Comparison of ENCODE assay signal across 25 mouse cellular contexts in the genomic region with DNA sequence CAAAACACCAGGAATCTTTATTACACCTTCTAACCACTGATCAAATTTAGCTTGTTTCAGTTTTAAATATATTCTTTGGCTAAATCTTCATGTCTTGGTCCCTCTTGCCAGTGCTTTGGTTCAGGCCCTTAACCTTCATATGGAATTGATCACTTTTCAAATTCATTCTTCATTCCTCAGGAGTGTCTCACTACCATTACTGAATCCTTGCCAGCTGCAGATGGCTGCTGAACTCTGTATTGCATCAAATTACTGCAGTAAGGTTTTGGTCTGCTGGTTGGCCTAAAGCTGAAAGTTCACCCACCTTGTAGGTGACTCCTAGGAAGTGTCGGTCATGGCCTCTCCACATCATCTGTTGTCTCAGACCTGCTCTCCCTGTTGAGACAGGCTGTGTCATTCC.
"Had no signal": no experiment of that assay in that cellular context is flagged by ENCODE, and none has a peak within 500 bp of the region (broad histone marks: within the 10 kb centered on the region; RNA-seq: fewer than 3 reads in every experiment).

No protein-coding gene starts in this region.

- H3K4me2 ChIP-seq: kidney, embryonic 15.5 days; limb, embryonic 13.5 days; liver, embryonic 12.5 days; liver, embryonic 15.5 days; lung, embryonic 15.5 days; midbrain, embryonic 13.5 days; neural tube, embryonic 13.5 days; stomach, embryonic 15.5 days had no signal

- H3K27ac ChIP-seq: kidney, embryonic 15.5 days; left cerebral cortex, adult 2 months; limb, embryonic 13.5 days; liver, embryonic 12.5 days; liver, embryonic 15.5 days; lung, embryonic 15.5 days; midbrain, embryonic 10.5 days; midbrain, embryonic 13.5 days; neural tube, embryonic 13.5 days; stomach, embryonic 15.5 days had no signal

- H3K36me3 ChIP-seq: lung, embryonic 15.5 days; midbrain, embryonic 10.5 days; midbrain, embryonic 13.5 days; neural tube, embryonic 13.5 days; stomach, embryonic 15.5 days had no signal

- H3K4me3 ChIP-seq: kidney, embryonic 15.5 days; left cerebral cortex, adult 2 months; limb, embryonic 13.5 days; liver, embryonic 12.5 days; liver, embryonic 15.5 days; lung, embryonic 15.5 days; megakaryocyte, embryonic 14.5 days; midbrain, embryonic 10.5 days; midbrain, embryonic 13.5 days; myocyte; neural tube, embryonic 13.5 days; stomach, embryonic 15.5 days had no signal

- H3K27me3 ChIP-seq: kidney, embryonic 15.5 days; limb, embryonic 13.5 days; liver, embryonic 12.5 days; liver, embryonic 15.5 days; lung, embryonic 15.5 days; megakaryocyte, embryonic 14.5 days; midbrain, embryonic 13.5 days; neural tube, embryonic 13.5 days; stomach, embryonic 15.5 days had no signal

- H3K9ac ChIP-seq: kidney, embryonic 15.5 days; limb, embryonic 13.5 days; liver, embryonic 12.5 days; liver, embryonic 15.5 days; lung, embryonic 15.5 days; midbrain, embryonic 13.5 days; neural tube, embryonic 13.5 days; stomach, embryonic 15.5 days had no signal

- H3K4me1 ChIP-seq: kidney, embryonic 15.5 days; liver, embryonic 12.5 days; liver, embryonic 15.5 days; lung, embryonic 15.5 days; megakaryocyte, embryonic 14.5 days; midbrain, embryonic 10.5 days; midbrain, embryonic 13.5 days; neural tube, embryonic 13.5 days; stomach, embryonic 15.5 days had no signal

- H3K9me3 ChIP-seq: kidney, embryonic 15.5 days; limb, embryonic 13.5 days; liver, embryonic 12.5 days; liver, embryonic 15.5 days; lung, embryonic 15.5 days; megakaryocyte, embryonic 14.5 days; midbrain, embryonic 10.5 days; neural tube, embryonic 13.5 days; stomach, embryonic 15.5 days had no signal

- ATAC-seq: liver, embryonic 12.5 days; midbrain, embryonic 13.5 days; midbrain, embryonic 16.5 days had no signal

- DNase-seq: kidney, adult 2 months; kidney, postnatal 10 days; kidney, postnatal 36 days; layer of hippocampus, postnatal 36 days; left cerebral cortex, postnatal 4 days; lung, adult 18-20 months; lung, postnatal 10 days; lung, postnatal 36 days; retina, postnatal 1 day; right cerebral cortex, postnatal 25 days; spleen, adult 18-20 months; thymus, postnatal 36 days had no signal
